Mouse (Mus musculus): ENCODE measurements around the gene Ufl1. TPM values are rescaled to one million over a fixed set of nuclear protein-coding genes. Genes with fewer than 3 reads are reported as not detected.

Gene Ufl1
- total RNA-seq, 2 experiments from 2014 or later, result 27.4 to 33.2 TPM

Other genes with a start within 250 kb of the Ufl1 start
- under 1 TPM in 1 of 2 experiments, not detected in 1; 0.49 TPM for gene Fhl5, start 38.9 kb downstream of the Ufl1 start, total RNA-seq (2021)